Mouse (Mus musculus) C2C12 (cell line): ENCODE measurements around the gene Olfr429.
"Not testable (repeated sequence)": the region's sequence is repeated elsewhere in the genome, so short reads cannot be mapped to it uniquely, and the experiment has no call there.

ENCODE experiments used
- CTCF ChIP-seq: IDR thresholded peaks from one replicate; pipeline ENCODE4 v1.5.1; 2011; ENCODE audit not compliant: control insufficient read depth, insufficient read depth, insufficient read length
- MAX ChIP-seq: IDR thresholded peaks from one replicate; pipeline ENCODE4 v1.6.1; 2011; ENCODE audit warnings: mild to moderate bottlenecking, control low read depth

- TF ChIP-seq CTCF, MAX: not testable (repeated sequence)
Measured at GRCm38 (mm10) chr1:174048227-174048626, 35.9 kb upstream of the Olfr429 start.
